Mouse (Mus musculus): Measurements from ENCODE around the gene Acot1. TPM values are rescaled to one million over a fixed set of nuclear protein-coding genes. Genes with fewer than 3 reads are reported as not detected.
"Not testable (repeated sequence)": the region's sequence is repeated elsewhere in the genome, so short reads cannot be mapped to it uniquely, and the experiment has no call there.

The Acot1 gene
- total RNA-seq, 1 experiment from 2014 or later, result 7.7 TPM

DNA sequence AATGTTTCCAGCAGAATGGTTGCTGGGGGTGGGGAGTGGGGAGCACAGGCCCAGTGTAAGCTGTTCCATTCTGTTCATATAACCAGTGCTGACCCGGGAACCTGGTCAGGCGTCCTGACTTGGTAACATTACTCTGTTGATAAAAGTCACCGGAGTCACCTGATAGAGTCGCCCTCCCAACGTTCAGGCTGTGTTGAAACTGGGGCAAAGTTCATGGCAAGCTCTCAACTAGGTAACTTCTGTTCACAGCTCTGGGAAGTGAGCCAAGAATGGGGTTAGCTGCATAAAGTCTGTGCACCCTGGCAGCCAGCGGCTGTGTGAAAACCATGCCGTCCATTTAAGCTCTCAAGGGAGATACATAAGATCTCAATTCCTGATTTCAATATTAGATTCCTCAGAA lies 11.2 kb downstream of the Acot1 start:
- DNase-seq, result peak; percentile 38

DNA sequence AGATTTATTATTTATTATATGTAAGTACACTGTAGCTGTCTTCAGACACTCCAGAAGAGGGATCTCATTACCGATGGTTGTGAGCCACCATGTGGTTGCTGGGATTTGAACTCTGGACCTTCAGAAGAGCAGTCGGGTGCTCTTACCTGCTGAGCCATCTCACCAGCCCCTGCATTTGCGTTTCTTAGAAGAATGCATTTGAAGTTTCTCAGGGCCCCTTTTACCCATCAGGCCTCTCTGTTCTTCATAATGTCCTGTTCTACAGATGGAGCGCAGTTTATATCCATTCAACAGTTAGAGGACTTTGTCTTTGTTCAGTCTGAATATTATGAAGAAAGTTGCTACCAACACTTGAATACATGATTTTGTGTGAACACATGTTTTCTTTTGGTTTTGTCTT lies 13.0 kb downstream of the Acot1 start:
- DNase-seq, result not testable (repeated sequence)

DNA sequence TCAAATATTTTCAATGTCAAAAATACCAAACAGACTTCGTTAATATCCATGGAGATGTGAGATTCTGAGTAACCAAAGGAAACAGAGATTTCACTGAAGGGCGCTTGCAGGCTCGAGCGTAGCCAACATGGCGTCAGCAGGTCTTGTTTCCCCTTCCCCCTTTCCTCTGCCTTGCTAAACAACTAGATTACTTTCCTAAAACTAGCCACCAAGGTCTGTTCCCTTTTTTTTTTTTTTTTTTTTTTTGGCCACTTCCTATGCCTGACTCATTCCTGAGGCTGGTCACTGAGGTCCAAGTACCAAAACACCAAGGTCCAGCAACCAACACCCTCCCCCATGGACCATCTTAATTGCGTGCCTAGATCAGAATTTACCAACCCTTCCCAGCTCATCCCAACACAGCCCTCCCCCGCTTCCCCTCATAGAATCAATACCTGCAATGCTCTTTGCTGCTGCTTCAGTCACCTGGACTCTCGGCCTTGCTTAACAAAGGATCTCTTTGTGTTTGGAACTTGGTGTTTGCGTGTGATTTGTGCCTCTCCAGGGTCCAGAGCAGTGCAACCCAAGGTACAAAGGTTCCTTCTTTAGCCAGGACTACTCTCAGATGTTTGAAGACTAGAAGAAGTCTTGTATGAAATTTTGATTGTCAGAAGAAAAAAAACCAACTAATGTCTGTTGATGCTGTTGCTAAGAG lies 13.9 kb downstream of the Acot1 start:
- no peak for DNase-seq

DNA sequence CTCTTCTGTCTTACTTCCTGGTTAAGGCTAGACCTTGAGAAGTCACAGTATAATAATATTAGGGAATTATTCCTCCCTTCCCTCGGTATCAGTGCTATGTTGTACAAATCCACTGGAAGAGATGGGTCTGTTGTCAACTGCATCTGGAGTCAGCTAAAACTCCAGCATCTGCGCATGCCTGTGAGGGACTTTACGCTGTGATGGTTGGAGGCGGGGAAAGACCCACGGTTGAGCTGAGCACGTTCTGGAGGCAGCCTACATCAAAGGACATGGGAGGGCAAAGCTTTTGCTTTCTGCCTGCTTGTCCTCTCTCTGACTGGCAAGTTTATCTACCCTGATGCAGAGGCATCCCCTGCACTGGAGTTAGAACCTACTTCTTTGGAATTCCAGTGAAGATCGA lies 16.6 kb downstream of the Acot1 start:
- no peak for DNase-seq

DNA sequence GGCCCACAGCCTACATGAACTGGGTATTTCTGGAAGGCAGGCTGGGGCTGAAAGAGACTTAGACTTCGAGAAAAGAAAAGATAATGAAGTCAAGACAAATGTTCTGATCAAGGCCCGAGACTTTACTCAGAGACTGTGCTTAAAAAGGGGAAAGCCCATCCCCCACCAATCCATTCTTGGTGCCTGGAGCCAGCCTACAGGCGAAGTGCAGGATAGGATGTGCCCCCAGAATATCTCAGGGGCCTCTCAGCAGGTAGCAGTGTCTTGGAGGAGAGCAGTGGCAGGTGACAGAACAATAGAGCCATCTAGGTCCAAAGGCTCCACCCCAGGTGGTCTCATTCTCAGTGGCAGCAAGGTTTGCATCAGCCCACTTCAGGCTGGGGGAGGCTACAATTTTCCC lies 19.0 kb downstream of the Acot1 start:
- DNase-seq, result not testable (repeated sequence)

DNA sequence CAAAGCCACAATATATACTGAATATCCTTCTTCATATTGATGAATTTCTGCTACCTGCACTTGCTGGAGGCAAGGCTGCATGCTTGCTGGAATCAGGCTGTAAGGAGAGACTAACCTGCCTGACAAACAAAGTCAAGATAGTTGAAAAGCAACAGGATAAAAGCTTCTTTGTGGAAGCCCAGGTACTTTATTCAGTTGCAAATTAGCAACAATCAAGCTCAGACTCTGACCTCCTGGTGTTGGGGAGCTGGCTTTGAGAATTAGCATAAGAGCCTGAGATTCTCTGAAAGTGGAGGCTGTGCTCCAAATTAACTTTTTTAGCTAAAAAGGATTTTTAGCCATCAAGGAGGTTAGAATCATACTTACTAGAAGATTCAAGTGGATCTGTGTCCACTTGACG lies 19.8 kb downstream of the Acot1 start:
- DNase-seq, result not testable (repeated sequence)

DNA sequence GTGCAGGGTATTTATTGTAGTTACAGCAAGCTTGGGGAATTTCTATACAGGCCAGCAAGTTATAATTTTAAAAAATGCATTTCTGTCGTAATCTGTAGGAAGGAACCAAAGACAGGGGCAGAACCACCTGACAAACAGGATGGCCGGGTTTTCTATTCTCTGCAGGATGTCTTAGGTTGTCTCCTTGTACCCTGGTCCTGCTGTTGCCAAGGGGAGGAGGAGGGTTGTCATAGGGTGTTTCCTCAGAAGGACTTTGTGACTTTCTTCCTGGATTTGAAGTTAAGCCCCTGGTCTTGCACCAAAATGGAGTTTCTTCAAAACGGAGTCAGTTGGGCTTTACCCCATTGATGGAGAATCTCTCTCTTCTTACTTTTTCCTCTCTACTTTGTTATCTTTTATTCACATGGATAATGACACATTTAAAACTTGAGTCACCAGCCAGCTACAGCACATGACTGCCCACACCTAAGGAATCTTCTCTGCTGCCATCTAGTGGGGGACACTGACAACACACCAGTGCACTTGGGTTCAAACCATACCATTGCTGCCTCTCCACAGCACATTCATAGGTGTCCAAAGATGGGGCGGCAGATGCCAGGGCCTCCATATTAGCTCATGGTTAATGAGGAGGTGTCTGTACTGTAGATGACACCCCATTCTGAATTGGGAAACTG lies 21.5 kb downstream of the Acot1 start:
- peak; percentile 70 for DNase-seq

DNA sequence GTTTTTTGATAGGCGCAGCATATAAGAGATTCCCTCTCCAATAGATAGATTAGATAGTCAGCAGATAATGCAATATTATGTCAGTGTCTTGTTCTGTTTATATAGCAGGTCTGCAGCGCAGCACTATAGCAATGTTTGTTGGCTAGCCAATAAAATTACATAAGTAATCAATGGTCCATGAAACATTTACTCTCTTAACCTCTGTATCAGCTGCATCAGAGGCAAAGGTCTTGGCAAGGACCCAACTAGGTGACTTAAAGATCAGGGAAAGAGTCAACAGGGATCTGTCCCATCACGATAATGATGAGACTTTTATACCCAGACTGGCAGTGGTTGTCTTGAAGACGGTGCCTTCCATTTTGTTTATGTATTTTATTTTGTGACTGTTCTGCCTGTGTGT lies 23.6 kb downstream of the Acot1 start:
- DNase-seq, result no peak

DNA sequence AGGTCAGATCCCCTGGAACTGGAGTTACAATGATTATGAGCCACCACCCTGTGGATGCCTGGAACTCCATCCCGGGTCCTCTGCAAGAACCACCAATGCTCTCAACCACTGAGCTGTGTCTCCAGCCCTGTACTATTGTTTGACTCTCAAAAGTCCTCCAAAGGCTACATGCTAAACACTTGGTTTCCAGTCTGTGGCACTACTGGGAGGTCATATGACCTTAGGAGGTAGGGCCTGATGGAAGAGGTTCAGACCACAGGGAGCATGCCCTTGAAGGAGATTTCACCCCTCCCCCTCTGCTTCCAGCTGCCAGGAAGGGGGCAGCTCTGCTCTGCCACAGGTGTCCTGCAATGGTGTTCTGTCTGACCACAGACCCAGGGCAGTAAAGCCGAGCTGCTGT lies 24.0 kb downstream of the Acot1 start:
- not testable (repeated sequence) for DNase-seq

DNA sequence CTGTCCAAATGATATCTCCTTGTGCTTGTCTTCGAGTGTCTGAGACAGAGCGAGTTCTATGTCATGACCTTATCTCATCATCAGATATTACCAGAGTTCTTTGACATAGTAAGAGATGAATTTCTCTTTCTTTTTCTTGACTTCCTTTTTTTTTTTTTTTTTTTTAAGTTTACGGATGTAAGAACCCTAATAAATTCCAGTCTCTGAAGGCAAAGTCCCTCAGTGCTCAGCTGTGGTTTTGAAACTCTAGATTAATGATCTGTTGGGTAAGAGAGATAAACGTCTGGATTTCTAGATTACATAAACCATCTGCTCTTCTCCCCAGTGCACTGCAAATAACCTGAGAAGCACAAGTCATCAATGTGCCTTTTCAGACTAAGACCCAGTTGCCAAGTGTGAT lies 24.8 kb downstream of the Acot1 start:
- DNase-seq, result no peak

DNA sequence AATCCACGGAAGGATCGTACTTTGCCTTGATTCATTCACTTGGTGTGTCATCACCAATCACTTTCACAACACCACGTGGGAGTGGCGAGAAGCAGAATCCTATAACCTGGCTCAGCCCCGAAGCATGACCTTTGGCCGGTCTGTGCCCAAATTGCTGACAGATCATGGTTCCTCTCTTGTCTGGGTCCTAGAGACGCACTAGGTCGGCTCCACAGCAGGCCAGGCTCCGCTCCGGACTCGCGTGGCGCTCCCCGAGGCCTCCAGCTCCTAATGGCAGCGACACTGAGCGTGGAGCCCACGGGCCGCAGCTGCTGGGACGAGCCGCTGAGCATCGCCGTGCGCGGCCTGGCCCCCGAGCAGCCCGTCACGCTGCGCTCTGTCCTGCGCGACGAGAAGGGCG lies 29.0 kb downstream of the Acot1 start, which contains the start of gene Acot4:
Gene Acot4, plus strand, starts transcription at position 139 of the 400 bp plus-strand sequence.
- peak; percentile 19 for DNase-seq

DNA sequence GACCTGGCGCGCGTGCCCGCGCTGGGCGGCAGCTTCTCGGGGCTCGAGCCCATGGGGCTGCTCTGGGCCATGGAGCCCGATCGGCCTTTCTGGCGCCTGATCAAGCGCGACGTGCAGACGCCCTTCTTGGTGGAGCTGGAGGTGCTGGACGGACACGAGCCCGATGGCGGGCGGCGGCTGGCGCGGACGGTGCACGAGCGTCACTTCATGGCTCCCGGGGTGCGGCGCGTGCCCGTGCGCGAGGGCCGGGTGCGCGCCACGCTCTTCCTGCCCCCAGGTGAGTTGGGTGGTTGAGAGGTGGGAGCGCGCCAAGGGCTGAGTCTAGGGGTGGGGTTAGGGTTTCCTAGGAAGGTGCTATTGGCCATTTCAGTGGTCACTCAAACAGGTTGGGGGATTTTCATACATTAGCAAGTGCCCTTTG lies 29.4 kb downstream of the Acot1 start, which contains the start of gene Gm49366:
Gene Gm49366, plus strand, starts transcription at position 245 of the 421 bp plus-strand sequence.
- DNase-seq, result peak; percentile 32

DNA sequence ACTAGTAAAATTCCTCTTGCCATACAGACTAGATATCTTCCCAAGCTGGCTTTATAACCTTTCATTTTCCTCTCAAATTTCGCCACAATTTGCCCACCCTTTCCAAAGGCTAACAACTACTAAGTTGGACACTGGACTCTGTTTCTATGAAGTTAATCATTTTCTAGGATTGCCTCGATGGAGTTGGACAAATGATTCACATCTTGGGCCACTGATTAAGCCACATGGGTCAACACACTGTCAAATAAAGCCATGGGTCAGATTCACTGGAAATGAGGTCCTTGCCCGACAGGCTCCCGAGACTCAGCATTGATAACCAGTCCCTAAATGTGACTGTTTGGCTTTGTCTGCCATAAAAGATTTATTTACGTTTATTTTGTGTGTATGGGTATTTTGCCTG lies 33.0 kb downstream of the Acot1 start:
- no peak for DNase-seq

DNA sequence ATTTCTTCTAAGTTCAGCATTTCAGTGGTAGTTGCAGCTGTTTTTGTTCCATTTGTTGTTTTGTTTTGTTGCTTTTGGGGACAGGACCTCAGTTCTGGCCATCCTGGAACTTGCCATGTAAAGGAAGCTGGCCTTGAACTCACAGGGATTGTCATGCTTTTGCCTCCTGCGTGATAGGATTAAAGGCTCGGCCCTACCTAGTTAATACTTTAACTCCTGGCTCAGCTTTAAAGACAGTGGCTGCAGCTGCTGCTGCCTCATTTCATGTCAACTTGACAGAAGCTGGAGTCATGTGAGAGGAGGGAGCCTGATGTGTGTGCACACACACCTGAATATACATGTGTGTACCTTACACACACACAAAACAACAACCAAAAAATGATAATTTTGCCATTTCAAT lies 34.8 kb downstream of the Acot1 start:
- no peak for DNase-seq

DNA sequence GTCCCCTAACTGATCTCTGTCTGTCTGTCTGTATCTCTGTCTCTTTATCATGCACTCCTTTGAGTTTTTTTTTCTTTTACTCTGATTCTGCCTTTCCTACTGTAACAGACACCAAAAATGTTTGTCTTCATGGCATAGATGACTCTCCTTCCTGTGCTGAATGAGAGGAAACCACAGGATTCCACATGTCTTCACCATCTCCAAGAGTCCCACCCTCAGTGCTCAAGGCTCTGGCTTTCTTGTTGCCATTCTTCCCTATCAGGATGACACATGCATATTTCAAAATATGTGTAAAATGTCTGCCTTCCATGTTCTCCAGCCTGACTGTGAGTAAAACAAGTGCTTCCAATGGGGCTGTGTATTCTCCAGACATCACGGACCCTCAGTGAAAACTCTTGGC lies 37.6 kb downstream of the Acot1 start:
- no peak for DNase-seq

DNA sequence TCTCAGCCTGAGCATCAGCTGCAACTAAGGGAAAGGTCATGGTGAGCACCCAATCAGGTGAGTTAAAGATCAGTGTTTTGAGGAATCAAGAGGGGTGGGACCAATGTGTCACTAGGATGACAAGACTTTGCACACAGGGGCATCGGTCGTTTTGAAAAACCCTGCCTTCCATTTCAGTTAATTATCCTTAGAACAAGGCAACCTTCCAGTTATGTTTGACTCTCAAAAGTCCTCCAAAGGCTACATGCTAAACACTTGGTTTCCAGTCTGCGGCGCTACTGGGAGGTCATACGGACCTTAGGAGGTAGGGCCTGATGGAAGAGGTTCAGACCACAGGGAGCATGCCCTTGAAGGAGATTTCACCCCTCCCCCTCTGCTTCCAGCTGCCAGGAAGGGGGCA lies 41.5 kb downstream of the Acot1 start:
- DNase-seq, result not testable (repeated sequence)

DNA sequence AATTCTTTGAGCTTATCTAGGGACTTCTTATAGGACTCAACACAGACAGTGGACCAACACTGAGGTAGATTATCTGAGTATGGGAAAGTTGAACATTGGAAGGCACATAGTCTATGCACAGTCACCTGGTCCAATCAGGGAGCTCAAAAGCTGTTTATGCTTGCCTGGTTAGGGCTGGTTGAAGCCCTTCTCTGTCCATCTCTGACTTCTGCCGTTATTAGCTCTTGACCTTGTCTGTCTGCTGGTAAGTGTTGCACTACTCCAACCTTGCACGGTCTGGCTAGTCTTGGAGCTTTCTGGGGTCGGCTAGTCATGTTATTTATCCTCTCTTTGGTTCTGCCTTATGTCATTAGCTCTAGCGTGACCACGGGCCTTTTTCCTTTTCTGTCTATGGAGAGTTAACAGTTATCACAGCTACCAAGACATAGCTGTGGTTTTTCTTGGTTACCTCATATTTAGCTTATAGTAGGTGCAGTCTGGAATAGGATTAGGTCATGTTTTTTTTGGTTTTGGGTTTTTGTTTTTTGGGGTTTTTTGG lies 42.7 kb downstream of the Acot1 start, which contains the start of gene Acot3:
Gene Acot3, plus strand, starts transcription at position 208 of the 538 bp plus-strand sequence.
- DNase-seq, result no peak

DNA sequence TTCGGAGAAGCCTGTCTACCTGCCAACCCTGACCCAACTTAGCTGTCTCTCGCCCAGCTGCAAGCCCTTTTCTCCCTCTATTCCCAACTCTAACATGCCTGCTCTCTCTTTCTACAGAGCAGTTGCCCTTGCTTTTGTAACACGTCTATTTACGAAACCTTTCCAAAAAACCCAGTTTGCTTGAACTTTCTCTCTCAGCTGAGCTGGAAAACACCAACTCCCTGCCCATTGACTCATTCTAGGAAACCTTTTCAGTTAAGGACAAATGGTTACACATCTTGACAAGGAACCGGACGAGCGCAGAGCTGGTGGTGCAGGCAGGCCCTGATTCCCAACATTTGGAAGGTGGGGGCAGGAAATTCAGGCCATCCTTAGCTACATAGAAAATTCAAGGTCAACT lies 43.3 kb downstream of the Acot1 start:
- no peak for DNase-seq

DNA sequence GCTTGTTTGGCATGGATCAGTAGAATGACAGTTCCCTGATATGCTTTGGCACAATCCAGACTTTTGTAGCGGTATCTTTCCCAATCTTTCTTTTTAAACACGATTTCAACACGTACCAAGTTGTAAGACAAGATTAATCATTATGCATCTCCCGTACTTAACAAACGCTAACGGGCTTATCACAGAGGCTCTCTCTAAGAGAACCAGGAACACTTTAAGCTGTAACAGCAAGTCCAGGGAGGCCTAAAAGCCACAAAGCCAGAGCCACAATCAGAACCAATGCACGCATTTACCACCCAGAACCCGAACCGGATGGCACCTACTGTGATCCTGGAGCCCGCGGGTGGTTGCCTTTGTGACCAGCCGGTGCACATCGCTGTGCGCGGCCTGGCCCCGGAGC lies 43.9 kb downstream of the Acot1 start:
- DNase-seq, result no peak

DNA sequence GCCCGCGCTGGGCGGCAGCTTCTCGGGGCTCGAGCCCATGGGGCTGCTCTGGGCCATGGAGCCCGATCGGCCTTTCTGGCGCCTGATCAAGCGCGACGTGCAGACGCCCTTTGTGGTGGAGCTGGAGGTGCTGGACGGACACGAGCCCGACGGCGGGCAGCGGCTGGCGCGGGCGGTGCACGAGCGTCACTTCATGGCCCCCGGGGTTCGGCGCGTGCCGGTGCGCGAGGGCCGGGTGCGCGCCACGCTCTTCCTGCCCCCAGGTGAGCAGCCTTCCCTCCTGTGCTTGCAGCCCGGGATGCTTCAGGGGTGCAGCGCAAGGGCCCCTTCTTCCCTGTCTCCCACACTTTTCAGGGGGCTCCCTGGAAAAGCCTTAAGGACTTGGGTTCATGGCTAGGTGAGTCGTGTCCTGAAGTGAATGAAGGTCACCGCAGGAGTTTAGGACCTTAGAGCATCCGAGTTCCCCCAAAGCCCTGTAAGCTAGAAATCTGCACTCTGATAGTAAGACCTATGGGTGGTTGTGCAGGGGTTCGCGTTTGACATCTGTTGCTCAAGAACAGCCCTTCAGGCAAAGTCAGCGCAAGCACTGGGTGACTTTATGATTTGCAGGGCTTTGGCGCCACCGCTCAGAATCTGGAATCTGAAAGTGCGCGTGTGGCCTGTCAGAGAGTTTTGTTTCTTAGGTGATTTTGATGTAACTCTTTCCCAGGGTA lies 44.5 kb downstream of the Acot1 start:
- peak; percentile 11 for DNase-seq

DNA sequence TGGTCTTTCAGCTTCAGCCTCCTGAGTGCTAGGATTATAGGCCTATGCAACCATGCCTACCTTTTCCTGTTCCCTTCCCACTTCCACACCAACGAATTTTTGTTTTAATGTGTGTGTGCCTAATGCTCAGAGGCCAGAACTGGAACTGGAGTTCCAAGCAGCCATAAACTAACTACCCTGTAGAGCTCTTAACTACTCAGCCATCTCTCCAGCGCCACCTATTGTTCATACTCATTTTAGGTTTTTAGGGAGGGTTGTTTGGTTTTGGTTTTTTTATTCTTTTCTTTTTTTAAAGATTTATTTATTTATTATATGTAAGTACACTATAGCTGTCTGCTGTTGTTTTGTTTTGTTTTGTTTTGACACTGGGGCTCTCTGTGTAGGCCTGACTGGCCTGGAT lies 51.7 kb downstream of the Acot1 start:
- no peak for DNase-seq

DNA sequence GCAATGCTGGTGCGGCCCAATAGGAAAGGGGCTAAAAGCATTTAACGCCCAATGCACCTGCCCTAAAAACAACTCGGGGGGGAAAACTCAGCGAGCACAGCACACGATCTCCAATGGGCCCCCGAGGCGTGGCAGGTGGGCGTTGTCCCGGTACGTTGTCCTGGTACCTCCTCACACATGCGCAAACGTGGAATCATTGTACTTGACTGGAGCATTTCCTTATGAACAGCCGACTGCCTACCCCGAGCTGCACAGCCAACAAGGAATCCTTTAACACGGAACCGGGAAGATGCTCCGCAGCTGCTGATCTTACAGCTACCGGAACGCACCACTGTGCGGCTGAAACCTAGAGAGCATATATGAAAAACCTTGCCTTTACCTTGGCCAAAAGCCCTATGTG lies 53.0 kb downstream of the Acot1 start:
- no peak for DNase-seq

DNA sequence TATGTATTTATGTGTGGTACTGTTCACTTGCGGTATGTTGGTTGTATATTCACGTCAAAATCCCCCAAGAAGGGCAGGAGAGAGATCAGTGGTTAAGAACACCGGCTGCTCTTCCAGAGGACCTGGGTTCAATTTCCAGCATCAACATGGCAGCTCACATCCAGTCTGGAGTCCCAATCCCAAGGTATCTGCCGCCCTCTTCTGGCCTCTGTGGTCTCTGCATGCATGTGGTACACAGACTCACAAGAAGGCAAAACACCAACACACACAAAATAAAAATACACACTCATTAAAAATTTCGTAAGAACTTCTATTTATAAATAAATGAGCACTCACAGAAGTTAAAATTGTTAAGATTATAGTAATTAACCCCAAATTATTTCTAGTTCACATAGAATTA lies 53.9 kb downstream of the Acot1 start:
- DNase-seq, result peak; percentile 9
